Mouse (Mus musculus) embryonic facial prominence, embryonic 15.5 days (tissue): ENCODE measurements around the gene Zdhhc14. TPM values are rescaled to one million over a fixed set of nuclear protein-coding genes. Genes with fewer than 3 reads are reported as not detected.

Experiments
- ATAC-seq: fragments of 200-750 bp; cut with Nextera tagmentation; 2 replicates; pipeline ENCODE4 v1.8.0; 2017; ENCODE audit warnings: low read depth, moderate TSS enrichment; ENCODE audit not compliant: insufficient number of reproducible peaks, low FRiP score, low TSS enrichment
- H3K27ac ChIP-seq: fragments of 300-500 bp; sonication (generic); replicated peaks from 2 replicates; pipeline ENCODE4 v1.5.1; 2015; ENCODE audit warnings: mild to moderate bottlenecking, inconsistent platforms
- H3K27me3 ChIP-seq: fragments of 300-500 bp; sonication (generic); 2 replicates; pipeline ENCODE4 v1.6.1; 2015; ENCODE audit warnings: inconsistent platforms
- H3K36me3 ChIP-seq: fragments of 300-500 bp; sonication (generic); 2 replicates; pipeline ENCODE4 v1.6.1; 2015; ENCODE audit warnings: mild to moderate bottlenecking, inconsistent platforms
- H3K4me1 ChIP-seq: fragments of 300-500 bp; sonication (generic); 2 replicates; pipeline ENCODE4 v1.6.1; 2015; ENCODE audit warnings: inconsistent platforms
- H3K4me2 ChIP-seq: fragments of 300-500 bp; sonication (generic); replicated peaks from 2 replicates; pipeline ENCODE4 v1.6.1; 2015; ENCODE audit warnings: mild to moderate bottlenecking, inconsistent platforms
- H3K4me3 ChIP-seq: fragments of 300-500 bp; sonication (generic); replicated peaks from 2 replicates; pipeline ENCODE4 v1.5.1; 2015; ENCODE audit warnings: mild to moderate bottlenecking, inconsistent platforms
- H3K9ac ChIP-seq: fragments of 300-500 bp; sonication (generic); 2 replicates; pipeline ENCODE4 v1.6.1; 2015; ENCODE audit warnings: inconsistent platforms
- H3K9me3 ChIP-seq: fragments of 300-500 bp; sonication (generic); replicated peaks from 2 replicates; pipeline ENCODE4 v1.6.1; 2016; ENCODE audit warnings: inconsistent platforms
- WGBS: fragments of 180-500 bp; shearing (Covaris S2); methylation state at CpG from one replicate; pipeline ENCODE4 v1.1.7; 2015; 5-methylcytosine and 5-hydroxymethylcytosine counted together
- polyA plus RNA-seq: library from polyadenylated mRNA; unstranded; fragments of >200 nt; fragmentation: Nextera tagmentation; extraction: Ambion mirVana; gene quantifications from 2 replicates; pipeline ENCODE4 v1.2.1, GENCODE M21; 2015

Zdhhc14 gene
- polyA plus RNA-seq, 1 experiment from 2014 or later: 5.2 TPM

GRCm38 (mm10) chr17:5635254-5635653 lies 142.9 kb downstream of the Zdhhc14 start:
- Histone ChIP-seq H3K36me3 (no peaks in the 10 kb centered on the region), H3K9me3 (no peaks in the 10 kb centered on the region), H3K4me1 (no peaks in the 10 kb centered on the region), H3K27ac (no peak overlapping the region), H3K4me2 (no peak overlapping the region), H3K9ac (no peak overlapping the region), H3K4me3 (no peak overlapping the region), H3K27me3 (no peaks in the 10 kb centered on the region)
- WGBS: 78% methylated on average over 2 of the region's 2 CpGs
- ATAC-seq: no peak

DNA sequence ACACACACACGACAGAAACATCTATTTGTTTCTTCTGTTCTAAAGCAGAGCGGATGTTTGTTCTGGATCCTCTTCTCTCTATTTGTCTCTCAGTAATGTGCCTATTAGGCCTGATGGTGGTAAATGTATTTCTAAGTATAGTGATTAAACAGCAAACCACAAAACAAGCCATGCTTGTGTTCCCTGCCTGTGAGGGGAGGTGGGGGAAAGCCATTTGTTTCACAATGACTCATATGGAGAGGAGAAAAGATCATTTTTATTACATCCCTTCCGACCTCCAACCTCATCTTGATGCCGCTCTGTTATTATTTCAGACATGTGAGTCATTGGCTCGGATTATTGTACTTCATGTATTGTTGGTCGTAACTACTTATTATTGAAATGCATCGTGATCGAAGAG lies 149.1 kb downstream of the Zdhhc14 start:
- no peak for ATAC-seq
- Histone ChIP-seq H3K27ac (no peak overlapping the region), H3K9me3 (no peaks in the 10 kb centered on the region), H3K36me3 (no peaks in the 10 kb centered on the region), H3K4me1 (no peaks in the 10 kb centered on the region), H3K27me3 (no peaks in the 10 kb centered on the region), H3K9ac (no peak overlapping the region), H3K4me2 (no peak overlapping the region), H3K4me3 (no peak overlapping the region)
- WGBS: 82% methylated on average over 8 of the region's 8 CpGs

- Histone ChIP-seq H3K27ac (no peak overlapping the region), H3K4me1 (no peaks in the 10 kb centered on the region), H3K27me3 (no peaks in the 10 kb centered on the region), H3K4me3 (no peak overlapping the region), H3K36me3 (no peaks in the 10 kb centered on the region), H3K9ac (no peak overlapping the region), H3K4me2 (no peak overlapping the region), H3K9me3 (no peaks in the 10 kb centered on the region)
- no peak for ATAC-seq
- WGBS: 62% methylated on average over 15 of the region's 15 CpGs
Observed at GRCm38 (mm10) chr17:5642918-5643721, 150.8 kb downstream of the Zdhhc14 start.

DNA sequence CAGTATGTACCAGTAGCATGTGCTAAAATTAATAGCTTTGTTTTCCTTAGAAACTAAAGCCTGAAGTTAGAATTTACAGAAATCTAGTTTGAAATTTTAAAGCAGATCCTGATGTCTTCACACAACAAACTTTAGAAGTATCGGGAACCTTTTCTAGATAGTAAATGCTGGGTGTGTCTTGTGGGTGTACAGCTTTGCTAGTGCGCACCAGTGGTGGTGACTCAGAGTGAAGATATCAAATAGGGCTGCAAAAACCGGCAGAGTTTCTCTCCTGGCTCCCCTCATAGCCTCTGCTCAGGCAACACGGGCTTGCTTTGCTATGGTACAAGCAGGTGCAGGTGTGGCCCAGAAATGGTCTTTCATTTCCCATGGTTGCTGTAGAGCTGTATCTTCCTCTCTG lies 157.8 kb downstream of the Zdhhc14 start:
- Histone ChIP-seq H3K9ac (no peak overlapping the region), H3K4me3 (no peak overlapping the region), H3K27me3 (no peaks in the 10 kb centered on the region), H3K27ac (no peak overlapping the region), H3K4me1 (no peaks in the 10 kb centered on the region), H3K9me3 (no peaks in the 10 kb centered on the region), H3K4me2 (no peak overlapping the region), H3K36me3 (no peaks in the 10 kb centered on the region)
- WGBS: 81% methylated on average over 4 of the region's 4 CpGs
- no peak for ATAC-seq

- WGBS: 83% methylated on average over 4 of the region's 4 CpGs
- H3K4me2 ChIP-seq: no peak overlapping the region
- H3K36me3 ChIP-seq: no peaks in the 10 kb centered on the region
- H3K9me3 ChIP-seq: no peaks in the 10 kb centered on the region
- no peaks in the 10 kb centered on the region for H3K27me3 ChIP-seq
- no peak overlapping the region for H3K4me3 ChIP-seq
- H3K9ac ChIP-seq: no peak overlapping the region
- no peaks in the 10 kb centered on the region for H3K4me1 ChIP-seq
- no peak overlapping the region for H3K27ac ChIP-seq
- ATAC-seq: no peak
Observed at GRCm38 (mm10) chr17:5650642-5651041, 158.3 kb downstream of the Zdhhc14 start.

DNA sequence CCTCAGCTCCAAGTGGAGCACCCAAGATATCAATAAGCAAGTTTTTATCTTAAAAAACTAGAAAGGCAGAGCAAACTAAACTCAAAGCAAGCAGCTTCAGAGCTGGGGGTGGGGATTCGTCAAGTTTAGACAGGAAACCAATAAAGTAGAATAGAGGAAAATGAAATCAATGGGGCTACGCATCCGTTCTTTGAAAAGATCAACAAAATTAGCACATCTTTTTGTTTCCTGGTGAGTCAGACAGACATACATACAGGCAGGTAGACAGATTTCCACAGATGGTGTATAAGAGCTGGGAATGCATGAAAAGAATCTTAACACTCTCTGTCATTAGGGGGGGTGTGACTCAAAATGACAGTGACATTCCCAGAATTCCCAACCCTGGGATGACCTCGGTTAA lies 159.2 kb downstream of the Zdhhc14 start:
- Histone ChIP-seq H3K9me3 (no peaks in the 10 kb centered on the region), H3K4me2 (no peak overlapping the region), H3K4me3 (no peak overlapping the region), H3K36me3 (no peaks in the 10 kb centered on the region), H3K27ac (no peak overlapping the region), H3K27me3 (no peaks in the 10 kb centered on the region), H3K9ac (no peak overlapping the region), H3K4me1 (no peaks in the 10 kb centered on the region)
- WGBS: 72% methylated on average over 4 of the region's 4 CpGs
- ATAC-seq: no peak

DNA sequence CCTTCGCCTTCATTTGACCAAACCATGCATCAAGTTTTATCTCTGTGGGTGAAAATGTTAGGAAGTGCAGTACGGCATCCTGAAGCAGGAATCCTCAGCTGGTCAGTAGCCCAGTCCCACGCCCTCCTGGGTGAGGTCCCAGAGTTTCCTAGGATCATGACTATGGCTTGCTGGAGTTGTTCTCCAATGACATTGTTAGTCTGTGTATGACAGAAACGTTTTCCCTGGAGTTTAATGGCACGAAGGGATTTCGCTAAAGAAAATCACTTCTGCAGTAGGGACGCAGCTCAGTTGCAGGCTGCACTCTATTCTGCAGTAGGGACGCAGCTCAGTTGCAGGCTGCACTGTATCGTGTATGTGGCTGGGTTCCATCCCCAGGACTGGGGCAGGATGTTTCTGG lies 161.6 kb downstream of the Zdhhc14 start:
- 77% methylated on average over 9 of the region's 9 CpGs for WGBS
- Histone ChIP-seq H3K27me3 (no peaks in the 10 kb centered on the region), H3K36me3 (no peaks in the 10 kb centered on the region), H3K4me3 (no peak overlapping the region), H3K4me1 (no peaks in the 10 kb centered on the region), H3K9me3 (no peaks in the 10 kb centered on the region), H3K9ac (no peak overlapping the region), H3K27ac (no peak overlapping the region), H3K4me2 (no peak overlapping the region)
- ATAC-seq: no peak

DNA sequence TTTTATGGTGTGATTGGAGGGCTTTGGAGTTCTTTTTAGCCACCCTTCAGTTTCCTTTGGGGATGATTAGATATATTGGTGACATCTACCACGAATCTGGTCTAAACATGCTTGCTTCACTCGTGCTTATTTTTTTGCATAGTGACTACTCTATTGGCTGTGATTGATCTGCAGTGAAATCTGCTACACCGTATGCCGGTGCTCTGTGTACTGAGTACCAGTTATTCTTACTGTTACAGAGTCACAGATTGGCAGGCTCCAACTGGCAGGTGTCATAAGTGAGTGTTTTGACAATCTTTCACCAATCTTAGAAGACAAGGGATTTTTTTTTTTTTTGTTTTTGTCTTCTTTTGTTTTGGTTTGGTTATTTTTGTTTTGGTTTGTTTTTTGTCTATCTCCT lies 163.2 kb downstream of the Zdhhc14 start:
- H3K4me3 ChIP-seq: no peak overlapping the region
- H3K27me3 ChIP-seq: no peaks in the 10 kb centered on the region
- no peak overlapping the region for H3K9ac ChIP-seq
- H3K9me3 ChIP-seq: no peaks in the 10 kb centered on the region
- H3K4me2 ChIP-seq: no peak overlapping the region
- no peaks in the 10 kb centered on the region for H3K36me3 ChIP-seq
- no peaks in the 10 kb centered on the region for H3K4me1 ChIP-seq
- no peak overlapping the region for H3K27ac ChIP-seq
- WGBS: 93% methylated on average over 4 of the region's 4 CpGs
- ATAC-seq: no peak

GRCm38 (mm10) chr17:5660317-5661080 lies 168.1 kb downstream of the Zdhhc14 start:
- 49% methylated on average over 8 of the region's 8 CpGs for WGBS
- Histone ChIP-seq H3K4me3 (no peak overlapping the region), H3K9ac (no peak overlapping the region), H3K27me3 (no peaks in the 10 kb centered on the region), H3K9me3 (no peaks in the 10 kb centered on the region), H3K27ac (no peak overlapping the region), H3K4me2 (no peak overlapping the region), H3K36me3 (no peaks in the 10 kb centered on the region), H3K4me1 (no peaks in the 10 kb centered on the region)
- ATAC-seq: no peak

GRCm38 (mm10) chr17:5666652-5667051 lies 174.3 kb downstream of the Zdhhc14 start:
- Histone ChIP-seq H3K9ac (no peak overlapping the region), H3K36me3 (no peaks in the 10 kb centered on the region), H3K4me2 (no peak overlapping the region), H3K27me3 (no peaks in the 10 kb centered on the region), H3K4me3 (no peak overlapping the region), H3K27ac (no peak overlapping the region), H3K4me1 (0 out of 2 replicates have a peak, but pooled peaks cover 5% of the 10 kb centered on the region), H3K9me3 (no peaks in the 10 kb centered on the region)
- WGBS: 82% methylated on average over 8 of the region's 8 CpGs
- ATAC-seq: no peak

- Histone ChIP-seq H3K36me3 (no peaks in the 10 kb centered on the region), H3K9ac (no peak overlapping the region), H3K4me3 (no peak overlapping the region), H3K4me2 (no peak overlapping the region), H3K27me3 (no peaks in the 10 kb centered on the region), H3K9me3 (no peaks in the 10 kb centered on the region), H3K27ac (no peak overlapping the region), H3K4me1 (0 out of 2 replicates have a peak, but pooled peaks cover 5% of the 10 kb centered on the region)
- ATAC-seq: no peak
- WGBS: 42% methylated on average over 3 of the region's 3 CpGs
Observed at GRCm38 (mm10) chr17:5668456-5668855, 176.1 kb downstream of the Zdhhc14 start.
